Mouse (Mus musculus) ovary, adult 10 weeks (tissue): ENCODE measurements around the gene Gm17364. TPM values are rescaled to one million over a fixed set of nuclear protein-coding genes. Genes with fewer than 3 reads are reported as not detected.

ENCODE experiments used
- polyA plus RNA-seq: library from polyadenylated mRNA; stranded (reverse); fragments of 350-450 nt; fragmentation: Illumina TruSeq; extraction: RNeasy Lipid Tissue Mini Kit (QIAGEN cat#74804); gene quantifications from one replicate; pipeline ENCODE4 v1.2.3, GENCODE M21; 2014

The Gm17364 gene
- polyA plus RNA-seq: not detected

DNA sequence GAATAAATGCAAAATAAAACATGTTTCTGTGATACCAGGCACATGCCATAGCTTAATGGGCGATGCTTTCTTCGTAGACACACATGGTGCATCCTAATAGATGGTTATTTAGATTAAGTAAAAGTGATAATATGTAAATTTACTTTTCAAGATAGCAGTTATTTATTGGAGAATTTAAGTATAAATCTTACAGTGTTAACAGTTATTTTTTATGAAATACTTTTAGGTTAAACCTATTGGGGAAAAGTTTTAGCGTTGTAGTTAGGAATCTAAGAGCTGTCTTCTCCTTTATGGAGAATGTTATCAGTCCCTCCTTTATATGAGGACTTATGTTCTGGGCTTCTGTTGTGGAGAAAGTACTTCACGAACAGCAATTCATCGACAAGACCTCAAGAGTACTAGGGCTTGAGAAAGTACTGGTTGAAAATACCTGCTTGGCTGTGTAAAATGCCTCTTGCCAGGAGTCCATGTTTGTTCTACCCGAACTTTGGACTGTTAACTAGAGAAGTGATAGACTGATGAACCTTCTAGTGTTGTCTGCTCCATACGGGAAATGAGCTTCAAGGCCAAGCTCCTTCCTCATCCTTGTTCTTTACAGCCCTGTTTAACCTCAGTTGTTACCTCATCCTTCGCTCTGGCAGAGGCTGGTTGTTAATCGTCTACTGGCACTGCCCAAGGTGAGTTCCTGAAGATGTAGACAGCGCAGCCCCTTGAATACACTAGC, at the start of gene Gm17364:
TSS of gene Gm17364 (minus strand) at position 51 of the 724 bp plus-strand sequence.

DNA sequence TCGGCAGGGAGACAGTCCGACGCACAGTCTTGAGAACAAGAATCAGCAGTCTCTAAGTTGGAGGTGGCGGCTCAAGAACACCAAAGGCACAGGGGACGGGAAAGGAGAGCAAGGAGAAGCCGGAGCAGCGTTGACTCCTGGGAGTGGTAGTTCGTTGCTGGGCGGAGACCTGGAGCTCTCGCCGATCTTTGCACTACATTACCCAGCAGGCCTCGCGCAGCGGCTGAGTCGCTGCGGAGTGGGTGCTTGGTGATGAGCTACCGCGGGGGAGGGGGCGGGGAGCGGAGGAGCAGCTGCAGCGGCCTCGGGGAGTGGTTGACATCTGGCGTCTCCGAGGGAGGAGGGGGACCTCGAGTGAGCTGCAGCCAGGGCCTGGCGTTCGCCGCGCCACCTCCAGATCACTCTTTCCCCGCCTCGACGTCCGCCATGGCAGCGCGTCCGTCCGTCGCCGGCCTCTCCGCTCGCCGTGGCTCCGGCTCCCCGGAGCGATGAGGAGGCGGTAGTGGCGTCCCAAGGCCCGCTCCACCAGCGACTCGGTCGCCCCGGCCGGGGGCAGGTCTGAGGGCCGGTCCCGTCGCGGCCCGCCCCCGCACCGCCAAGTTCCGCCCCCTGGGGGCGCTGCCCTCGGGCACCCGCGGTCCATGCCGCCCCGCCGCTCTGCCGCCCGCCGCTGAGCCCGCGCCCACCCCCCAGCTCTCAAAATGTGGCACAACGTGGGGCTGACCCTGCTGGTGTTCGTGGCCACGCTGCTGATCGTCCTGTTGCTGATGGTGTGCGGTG, 24.0 kb downstream of the Gm17364 start, which contains the start of gene Smim13:
TSS of gene Smim13 (plus strand) at position 307 of the 780 bp plus-strand sequence.

Other genes starting within 250 kb of the Gm17364 start
- 3.9 TPM for gene Mak, start 194.3 kb downstream of the Gm17364 start, polyA plus RNA-seq
- gene Gcm2, start 162.9 kb downstream of the Gm17364 start, polyA plus RNA-seq: 0.43 TPM
- gene Sycp2l, start 159.7 kb downstream of the Gm17364 start, polyA plus RNA-seq: 3.9 TPM
- 10.5 TPM for gene Elovl2, start 53.6 kb downstream of the Gm17364 start, polyA plus RNA-seq
- 109 TPM for gene Smim13, start 24.1 kb downstream of the Gm17364 start, polyA plus RNA-seq
- gene Nedd9, start 213.4 kb upstream of the Gm17364 start, polyA plus RNA-seq: 37.1 TPM